Mouse (Mus musculus) frontal cortex, adult 2 months (tissue): Measurements from ENCODE around the gene Psma1. TPM values are rescaled to one million over a fixed set of nuclear protein-coding genes. Genes with fewer than 3 reads are reported as not detected.

Experiments
- DNase-seq, 2 experiments: peaks; one replicate each; pipeline ENCODE4 v3.0.0; 2022; ENCODE audit warnings: low spot score in 1 of 2; ENCODE audit errors: extremely low spot score in 1 of 2
- polyA plus RNA-seq: library from polyadenylated mRNA; depleted of rRNA; stranded (reverse); fragments of >200 nt; gene quantifications from 2 replicates; pipeline ENCODE4 v1.2.3, GENCODE M21; 2012; rRNA removed

The Psma1 gene
- polyA plus RNA-seq = 156 and 166 TPM in 2 replicates

GRCm38 (mm10) chr7:114276005-114276752 is at the start of gene Psma1:
TSS of gene Psma1 (minus strand) at chr7:114276118.
- DNase-seq = peak; percentile 94 to 98

- DNase-seq = no peak
Observed at GRCm38 (mm10) chr7:114323527-114323926, 47.6 kb upstream of the Psma1 start.

DNA sequence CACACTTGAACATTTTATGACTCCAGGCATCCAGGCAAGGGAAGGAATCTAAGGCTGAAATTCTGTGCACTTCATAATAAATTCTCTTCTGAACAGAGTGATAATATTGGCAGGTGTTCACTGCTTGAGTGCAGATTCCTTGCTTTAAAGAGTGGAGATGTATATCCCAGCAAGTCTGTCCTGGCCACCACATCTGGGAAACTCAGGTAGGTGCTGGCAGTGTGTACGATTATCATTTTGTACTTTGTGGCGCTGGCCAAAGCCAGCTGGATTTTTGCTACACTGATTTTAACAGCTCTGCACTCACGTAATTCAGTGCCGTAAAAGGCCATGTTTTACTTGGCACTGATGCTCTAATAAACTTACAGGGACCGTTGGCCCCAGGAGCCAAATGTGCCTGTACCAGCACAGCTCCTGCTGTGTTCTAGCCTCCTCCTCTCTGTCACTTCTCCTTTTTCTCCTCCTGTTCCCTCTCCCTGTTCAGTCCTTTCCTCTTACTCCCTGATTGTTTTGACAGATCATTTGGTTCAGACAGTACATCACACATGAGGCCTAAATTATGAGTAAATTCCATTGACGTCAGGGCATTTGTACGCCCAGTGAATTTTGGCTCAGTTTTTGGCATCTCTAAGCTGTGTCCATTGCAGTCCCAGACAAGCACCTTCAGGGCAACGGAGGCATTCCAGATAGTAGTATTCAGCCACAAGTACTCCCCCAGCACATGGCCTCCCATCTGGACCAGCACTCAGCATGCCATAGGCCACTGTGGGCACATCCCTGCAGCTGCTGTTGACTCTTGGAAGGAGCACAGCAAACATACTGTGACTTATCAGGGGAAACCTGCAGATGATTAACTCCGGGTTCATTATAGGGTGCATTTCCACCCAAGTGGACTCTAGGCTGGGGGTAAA is 46.9 kb upstream of the Psma1 start:
- DNase-seq = no peak

DNA sequence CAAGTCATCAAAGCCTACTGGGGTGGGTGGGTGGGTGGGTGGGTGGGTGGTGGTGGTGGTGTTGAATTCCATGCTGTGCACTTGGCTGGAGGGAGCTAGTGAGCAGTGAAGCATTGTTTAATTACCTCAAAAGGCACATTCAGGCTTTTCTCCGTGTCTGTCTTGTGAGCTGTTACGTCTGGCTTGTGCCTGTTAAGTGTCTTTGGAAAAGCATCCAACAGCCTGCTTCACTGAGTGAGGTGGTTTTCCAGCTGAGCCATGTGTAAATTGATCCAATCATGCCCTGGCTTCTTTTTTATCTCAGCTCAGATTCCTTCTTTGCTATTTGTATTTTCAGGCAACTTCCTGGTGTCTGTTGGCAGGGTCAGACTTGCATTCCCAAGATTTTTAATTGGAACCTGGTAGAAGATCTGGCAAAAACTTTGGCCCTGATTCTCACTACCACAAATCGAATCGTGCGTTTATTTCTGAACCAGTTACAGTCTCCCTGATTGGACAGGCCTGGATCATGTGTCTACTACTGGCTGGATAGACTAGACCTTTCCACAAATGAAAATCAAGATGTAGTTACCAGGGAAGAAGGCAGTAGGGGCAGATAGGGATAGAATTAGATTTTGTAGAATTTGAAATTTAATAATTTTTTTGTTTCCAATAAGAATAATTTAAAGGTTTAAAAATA is 45.9 kb upstream of the Psma1 start:
- DNase-seq = no peak

- DNase-seq = no peak
Observed at GRCm38 (mm10) chr7:114317896-114318295, 42.0 kb upstream of the Psma1 start.

DNA sequence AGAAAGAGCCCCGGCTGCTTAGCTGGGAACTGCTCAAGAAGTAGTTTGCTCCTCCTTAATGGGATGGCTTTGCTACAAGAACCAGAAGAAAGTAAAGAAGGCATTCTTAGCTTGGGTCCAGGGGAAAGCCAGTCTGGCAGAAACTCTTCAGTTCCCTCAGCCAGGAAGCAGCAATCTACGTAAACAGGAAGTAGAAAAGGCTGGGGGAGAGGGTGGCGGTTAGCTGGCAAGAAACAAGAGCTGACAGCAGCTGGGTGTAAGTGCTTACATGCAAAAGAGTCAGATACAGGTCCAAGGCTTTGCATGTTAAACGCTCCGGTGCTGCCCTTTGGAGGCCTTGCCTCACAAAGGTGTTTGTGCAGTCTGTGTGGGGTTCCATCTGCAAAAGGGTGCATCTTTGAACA is 41.5 kb upstream of the Psma1 start:
- peak in 1 of 2 experiments; percentile 23 for DNase-seq

DNA sequence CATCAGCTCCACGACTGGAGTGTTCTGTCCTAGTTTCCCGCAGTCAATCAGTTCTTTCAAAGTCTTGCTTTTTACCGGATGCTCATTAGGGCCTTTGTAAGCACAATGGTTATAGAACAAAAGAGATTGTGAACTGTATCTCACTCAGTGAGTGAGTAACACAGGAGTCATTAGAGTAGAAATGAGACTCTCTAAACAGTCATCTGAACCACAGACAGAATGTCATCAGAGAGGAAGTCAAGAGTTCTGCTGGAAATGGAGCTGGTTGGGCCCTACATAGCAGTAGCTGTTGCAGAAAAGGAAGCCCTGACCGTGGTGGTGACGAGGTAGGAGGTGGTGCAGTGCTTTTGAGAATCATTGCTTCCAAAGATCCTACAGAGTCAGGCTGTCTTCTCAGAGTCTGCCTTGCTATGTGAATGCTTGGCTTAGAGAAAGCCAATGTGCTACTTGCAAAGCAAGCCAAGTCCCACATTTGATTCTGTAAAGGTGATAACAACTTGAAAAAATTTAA is 40.5 kb upstream of the Psma1 start:
- peak in 1 of 2 experiments; percentile 54 for DNase-seq

- no peak for DNase-seq
Observed at GRCm38 (mm10) chr7:114311209-114311608, 35.3 kb upstream of the Psma1 start.

DNA sequence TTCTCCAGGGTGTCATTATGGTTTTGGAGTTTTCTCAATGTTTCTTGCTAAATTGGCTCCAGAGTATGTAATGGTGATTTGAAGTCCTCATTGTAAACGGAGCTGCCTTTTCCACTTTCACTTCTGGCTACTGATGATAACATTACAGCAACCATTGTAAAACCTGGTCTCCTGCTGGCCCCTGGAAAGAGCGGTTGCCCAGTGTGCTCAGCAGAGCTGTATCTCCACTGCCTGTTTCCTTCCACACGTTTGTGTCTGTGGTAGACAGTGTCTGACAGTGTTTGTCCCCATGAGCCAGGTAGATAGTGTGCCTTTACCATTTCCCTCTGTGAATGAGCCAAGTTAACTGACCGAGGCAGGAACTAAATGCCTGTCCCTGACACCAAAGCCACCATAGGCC is 33.1 kb upstream of the Psma1 start:
- DNase-seq = no peak

- DNase-seq = no peak
Observed at GRCm38 (mm10) chr7:114301293-114301782, 25.4 kb upstream of the Psma1 start.

DNA sequence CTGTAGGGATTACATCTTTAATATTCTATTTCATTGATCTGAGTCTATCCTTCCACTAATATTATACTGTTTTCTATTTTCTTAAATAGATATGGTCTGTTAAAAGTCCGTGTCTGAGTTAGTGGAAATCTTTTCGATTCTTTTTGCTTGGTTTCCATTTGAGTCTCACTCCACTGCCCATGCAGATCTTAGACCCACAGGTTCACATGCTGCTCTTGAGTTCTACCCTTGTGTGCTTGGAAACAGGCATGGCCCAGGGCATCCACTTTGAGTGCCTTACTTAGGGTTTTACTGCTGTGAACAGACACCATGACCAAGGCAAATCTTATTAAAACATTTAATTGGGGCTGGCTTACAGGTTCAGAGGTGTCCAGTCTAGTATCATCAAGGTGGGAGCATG is 24.9 kb upstream of the Psma1 start:
- no peak for DNase-seq

- DNase-seq = no peak
Observed at GRCm38 (mm10) chr7:114299247-114299646, 23.3 kb upstream of the Psma1 start.

- DNase-seq = no peak
Observed at GRCm38 (mm10) chr7:114294698-114295097, 18.8 kb upstream of the Psma1 start.

DNA sequence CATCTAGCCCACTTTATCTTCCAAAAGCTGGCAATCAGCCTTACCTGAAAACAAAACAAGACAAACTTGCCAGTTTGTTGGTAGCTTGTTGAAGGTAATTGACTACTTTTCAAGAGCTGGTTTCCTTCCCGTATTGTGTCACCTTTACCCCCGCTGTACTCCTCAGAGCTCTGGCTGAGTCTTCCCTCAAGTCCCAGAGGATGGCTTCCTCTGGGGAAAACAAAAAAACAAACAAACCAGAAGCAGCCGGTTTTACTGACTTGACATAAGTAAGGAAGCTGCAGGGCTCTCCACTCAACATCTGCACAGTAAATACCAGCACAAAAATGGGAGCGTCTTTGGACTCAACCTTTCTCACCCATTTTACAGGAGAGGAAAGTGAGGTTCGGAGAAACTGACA is 18.0 kb upstream of the Psma1 start:
- no peak for DNase-seq

GRCm38 (mm10) chr7:114292501-114292971 is 16.6 kb upstream of the Psma1 start:
- peak in 1 of 2 experiments; percentile 63 for DNase-seq

DNA sequence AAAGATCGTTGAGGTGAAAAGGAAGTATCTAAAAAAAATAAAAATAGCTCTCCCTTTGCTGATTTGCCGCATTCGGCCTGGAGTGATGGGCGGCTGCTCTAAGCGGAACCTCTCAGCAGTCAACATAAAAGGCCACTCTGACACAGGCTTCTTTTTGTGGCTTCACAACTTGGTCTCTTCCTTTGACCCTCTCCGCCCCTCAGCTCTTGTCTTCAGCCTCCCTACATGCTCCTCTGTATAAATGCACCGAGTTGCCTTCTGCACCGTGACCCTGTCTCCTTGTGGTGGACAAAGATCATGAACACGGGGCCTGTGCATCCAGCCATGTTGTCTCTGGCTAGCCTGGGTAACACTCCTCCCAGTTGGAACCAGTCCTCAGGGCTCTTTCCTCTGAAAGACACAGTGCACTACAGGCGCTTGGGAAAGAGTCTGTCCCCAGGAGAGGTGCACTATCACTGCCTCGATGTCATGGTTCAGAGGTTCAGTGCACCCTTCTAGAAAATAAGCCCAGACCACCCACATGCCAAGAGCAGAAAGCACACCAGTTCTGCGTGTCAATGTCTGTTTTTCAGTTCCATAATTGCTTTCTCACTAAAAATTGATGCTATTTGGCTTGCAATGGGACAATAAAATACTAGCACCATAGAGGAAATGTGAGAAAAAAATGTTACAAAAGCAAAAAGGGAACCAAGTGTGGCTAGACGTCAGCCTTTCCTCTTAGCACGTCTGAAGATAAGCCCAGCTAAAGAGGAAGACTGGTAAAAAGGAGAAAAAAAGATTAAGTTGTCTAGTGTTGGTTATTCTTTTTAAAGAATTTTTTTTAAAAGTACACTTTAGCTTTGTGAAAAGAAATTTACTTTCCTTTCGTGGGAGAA is 15.8 kb upstream of the Psma1 start:
- DNase-seq = no peak

DNA sequence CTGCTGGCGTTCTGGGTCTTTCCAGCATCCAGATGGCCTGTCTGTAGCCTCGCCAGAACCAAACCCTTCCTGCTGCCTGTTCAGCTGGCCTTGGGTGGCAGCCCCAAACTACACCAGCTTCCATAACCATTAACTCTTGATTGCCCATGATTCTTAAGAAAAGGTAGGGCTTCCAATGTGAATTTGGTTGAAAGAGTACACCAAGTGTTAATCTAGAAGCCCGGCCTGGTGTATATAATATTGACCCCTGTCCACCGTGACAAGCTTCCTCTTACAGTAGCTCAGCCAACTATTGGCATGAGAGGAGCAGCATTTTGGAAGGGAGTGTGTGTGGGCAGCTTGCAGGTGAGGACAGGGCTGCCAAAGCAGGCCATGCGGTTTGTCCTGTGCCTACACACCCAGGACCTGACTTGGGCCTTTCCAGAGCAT is 14.2 kb upstream of the Psma1 start:
- no peak for DNase-seq

- DNase-seq = no peak
Observed at GRCm38 (mm10) chr7:114284296-114284910, 8.5 kb upstream of the Psma1 start.

DNA sequence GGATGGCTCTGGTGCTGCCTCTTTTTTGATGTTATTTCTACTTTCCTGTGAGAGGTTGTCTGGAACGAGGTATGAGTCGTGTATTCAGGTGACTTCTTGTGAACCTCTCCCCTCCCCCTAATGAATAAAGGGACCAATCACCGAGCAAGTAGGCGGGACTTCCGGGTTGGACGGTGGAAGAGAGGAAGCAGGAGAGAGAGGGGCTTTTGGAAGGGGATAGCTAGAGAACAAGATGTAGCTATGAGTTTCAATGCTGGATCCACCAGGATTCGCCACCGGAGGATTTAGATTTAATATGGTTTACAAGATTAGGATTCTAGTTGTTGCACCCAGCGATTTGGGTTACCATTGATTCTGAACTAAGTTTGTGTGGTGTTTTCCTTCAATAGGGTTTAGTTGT is 7.1 kb upstream of the Psma1 start:
- no peak for DNase-seq
